Mouse (Mus musculus) forebrain, embryonic 12.5 days (tissue): ENCODE results near the gene Stox1. TPM values are rescaled to one million over a fixed set of nuclear protein-coding genes. Genes with fewer than 3 reads are reported as not detected.

Experiments
- ATAC-seq: fragments of 200-750 bp; cut with Nextera tagmentation; 2 replicates; pipeline ENCODE4 v1.8.0; 2017; ENCODE audit warnings: moderate TSS enrichment; ENCODE audit not compliant: low FRiP score
- H3K27ac ChIP-seq: fragments of 300-500 bp; sonication (generic); 2 replicates; pipeline ENCODE4 v1.5.1; 2016; ENCODE audit warnings: mild to moderate bottlenecking
- H3K27me3 ChIP-seq: fragments of 300-500 bp; sonication (generic); 2 replicates; pipeline ENCODE4 v1.6.1; 2016; ENCODE audit warnings: mild to moderate bottlenecking
- H3K36me3 ChIP-seq: fragments of 300-500 bp; sonication (generic); replicated peaks from 2 replicates; pipeline ENCODE4 v1.6.1; 2016; ENCODE audit warnings: mild to moderate bottlenecking
- H3K4me1 ChIP-seq: fragments of 300-500 bp; sonication (generic); 2 replicates; pipeline ENCODE4 v1.6.1; 2016
- H3K4me2 ChIP-seq: fragments of 300-500 bp; sonication (generic); 2 replicates; pipeline ENCODE4 v1.6.1; 2016; ENCODE audit warnings: mild to moderate bottlenecking, moderate library complexity
- H3K4me3 ChIP-seq: fragments of 300-500 bp; sonication (generic); replicated peaks from 2 replicates; pipeline ENCODE4 v1.5.1; 2016; ENCODE audit warnings: mild to moderate bottlenecking
- H3K9ac ChIP-seq: fragments of 300-500 bp; sonication (generic); 2 replicates; pipeline ENCODE4 v1.6.1; 2016; ENCODE audit warnings: mild to moderate bottlenecking
- H3K9me3 ChIP-seq: fragments of 300-500 bp; sonication (generic); 2 replicates; pipeline ENCODE4 v1.6.1; 2016
- WGBS: fragments of 180-500 bp; shearing (Covaris S2); methylation state at CpG from one replicate; pipeline ENCODE4 v1.1.7; 2016; 5-methylcytosine and 5-hydroxymethylcytosine counted together
- polyA plus RNA-seq: library from polyadenylated mRNA; unstranded; fragments of >200 nt; fragmentation: Nextera tagmentation; extraction: Ambion mirVana; gene quantifications from 2 replicates; pipeline ENCODE4 v1.2.1, GENCODE M21; 2016

Gene Stox1
- polyA plus RNA-seq, 1 experiment from 2014 or later: 5.0 TPM

- Histone ChIP-seq H3K4me3 (no peak overlapping the region), H3K4me2 (no peak overlapping the region), H3K4me1 (peaks cover 10% of the 10 kb centered on the region), H3K9me3 (no peaks in the 10 kb centered on the region), H3K27me3 (peaks cover 18% of the 10 kb centered on the region), H3K36me3 (no peaks in the 10 kb centered on the region), H3K9ac (no peak overlapping the region), H3K27ac (no peak overlapping the region)
- WGBS: 74% methylated on average over 3 of the region's 3 CpGs
- no peak for ATAC-seq
Observed at GRCm38 (mm10) chr10:62692244-62692643, 33.7 kb downstream of the Stox1 start.

DNA sequence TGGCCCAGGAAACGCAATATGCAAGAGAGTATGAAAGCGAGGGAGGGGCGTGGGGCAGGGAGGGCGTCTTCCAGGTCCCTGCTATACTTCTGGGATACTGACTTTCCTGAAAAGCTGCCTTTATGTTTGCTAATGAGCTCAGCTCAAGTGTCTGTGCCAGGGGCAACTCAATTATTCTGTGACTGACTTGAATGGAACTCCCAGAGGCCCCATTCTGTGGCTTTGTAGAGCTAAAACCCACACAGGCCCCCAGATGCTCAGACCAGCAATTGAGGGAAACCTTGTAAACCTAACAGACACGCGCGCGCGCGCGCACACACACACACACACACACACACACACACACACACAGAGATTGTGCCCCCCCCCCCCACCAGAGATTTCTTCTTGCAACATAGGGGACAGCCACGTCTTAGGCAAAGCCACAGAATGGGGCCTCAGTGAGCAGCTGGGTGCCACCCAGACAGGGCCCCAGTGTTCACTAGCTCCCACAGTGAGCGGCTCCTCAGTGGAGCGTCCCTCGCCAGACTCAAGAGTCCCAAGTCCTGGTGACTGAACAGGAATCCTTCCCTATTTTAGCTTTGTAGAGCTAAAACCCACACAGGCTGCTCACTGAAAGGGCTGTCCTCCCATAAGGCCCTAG lies 38.8 kb downstream of the Stox1 start:
- Histone ChIP-seq H3K4me2 (peak overlapping the region; percentile 44), H3K27me3 (peaks cover 58% of the 10 kb centered on the region), H3K9me3 (no peaks in the 10 kb centered on the region), H3K9ac (no peak overlapping the region; the same call in 1 of the 2 replicates), H3K27ac (peak overlapping the region; percentile 66), H3K4me3 (no peak overlapping the region), H3K4me1 (peaks cover 27% of the 10 kb centered on the region), H3K36me3 (no peaks in the 10 kb centered on the region)
- ATAC-seq: peak; percentile 85
- 9% methylated on average over 15 of the region's 15 CpGs for WGBS

DNA sequence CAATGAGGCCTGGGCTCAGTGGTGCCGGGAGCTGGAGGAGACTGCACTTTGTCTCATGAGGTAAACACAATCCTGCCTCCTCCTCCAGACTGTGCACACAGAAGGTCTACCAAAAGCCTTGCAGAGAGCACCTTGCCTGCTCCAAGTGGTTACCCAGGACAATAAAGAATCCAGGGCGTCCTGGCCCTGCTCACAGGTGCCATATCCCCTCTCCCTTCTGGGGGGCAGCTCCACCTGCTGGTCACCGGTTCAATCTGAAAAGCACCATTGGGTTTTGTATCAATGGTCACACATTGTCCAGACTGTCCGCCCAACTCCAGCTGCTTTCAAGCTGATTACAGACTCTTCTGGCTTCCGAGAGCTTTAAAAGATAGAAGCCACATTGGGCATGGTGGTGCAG lies 42.9 kb downstream of the Stox1 start:
- no peak for ATAC-seq
- H3K9ac ChIP-seq: no peak overlapping the region
- H3K27ac ChIP-seq: no peak overlapping the region
- H3K9me3 ChIP-seq: peaks cover 9% of the 10 kb centered on the region; the same call in 1 of the 2 replicates
- H3K27me3 ChIP-seq: peaks cover 45% of the 10 kb centered on the region
- no peak overlapping the region for H3K4me2 ChIP-seq
- WGBS: 55% methylated on average over 5 of the region's 5 CpGs
- no peaks in the 10 kb centered on the region for H3K36me3 ChIP-seq
- H3K4me3 ChIP-seq: no peak overlapping the region
- H3K4me1 ChIP-seq: peaks cover 25% of the 10 kb centered on the region

DNA sequence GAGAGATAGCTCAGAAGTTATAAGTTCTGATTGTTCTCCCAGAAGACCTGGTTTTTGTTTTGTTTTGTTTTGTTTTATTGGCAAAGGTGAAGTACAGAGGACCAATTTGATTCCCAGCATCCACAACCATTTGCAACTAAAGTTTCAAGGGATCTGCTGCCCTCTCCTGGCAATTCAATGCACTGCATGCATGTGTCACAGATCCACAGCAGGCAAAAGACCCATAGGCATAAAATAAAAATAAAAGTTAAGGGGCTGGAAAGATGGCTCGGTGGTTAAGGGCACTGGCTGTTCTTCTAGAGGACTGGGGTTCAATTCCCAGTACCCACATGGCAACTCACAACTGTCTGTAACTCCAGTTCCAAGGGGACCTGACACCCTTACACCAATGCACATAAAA lies 46.1 kb downstream of the Stox1 start:
- 83% methylated on average over 1 of the region's 1 CpGs for WGBS
- ATAC-seq: no peak
- H3K27ac ChIP-seq: no peak overlapping the region
- no peak overlapping the region for H3K4me2 ChIP-seq
- H3K9ac ChIP-seq: no peak overlapping the region
- H3K36me3 ChIP-seq: no peaks in the 10 kb centered on the region
- no peak overlapping the region for H3K4me3 ChIP-seq
- H3K9me3 ChIP-seq: peaks cover 9% of the 10 kb centered on the region; the same call in 1 of the 2 replicates
- no peaks in the 10 kb centered on the region for H3K4me1 ChIP-seq
- peaks cover 25% of the 10 kb centered on the region for H3K27me3 ChIP-seq

- Histone ChIP-seq H3K4me3 (no peak overlapping the region), H3K4me2 (no peak overlapping the region), H3K36me3 (no peaks in the 10 kb centered on the region), H3K27me3 (peaks cover 1% of the 10 kb centered on the region; the same call in 1 of the 2 replicates), H3K27ac (no peak overlapping the region), H3K9me3 (peaks cover 9% of the 10 kb centered on the region; the same call in 1 of the 2 replicates), H3K9ac (no peak overlapping the region), H3K4me1 (0 out of 2 replicates have a peak, but pooled peaks cover 6% of the 10 kb centered on the region)
- WGBS: 73% methylated on average over 5 of the region's 5 CpGs
- ATAC-seq: no peak
Observed at GRCm38 (mm10) chr10:62677329-62677728, 48.6 kb downstream of the Stox1 start.

DNA sequence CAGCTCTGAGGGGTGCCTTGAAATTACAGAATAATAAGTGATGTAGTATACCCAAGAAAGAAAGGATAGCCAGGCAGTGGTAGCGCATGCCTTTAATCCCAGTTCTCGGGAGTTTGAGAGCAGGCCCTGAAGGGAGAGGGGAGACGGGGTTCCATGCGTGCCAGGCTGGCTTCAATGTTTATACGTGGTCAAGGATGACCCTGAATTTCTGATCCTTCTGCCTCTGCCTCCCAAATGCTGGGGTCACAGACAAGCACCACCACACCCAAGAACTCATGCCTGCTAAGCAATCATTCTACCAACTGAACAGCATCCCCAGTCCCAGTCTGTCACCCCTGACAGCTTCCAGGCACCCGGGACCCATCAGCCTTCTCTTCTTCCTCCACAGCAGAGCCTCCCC lies 49.7 kb downstream of the Stox1 start:
- H3K36me3 ChIP-seq: no peaks in the 10 kb centered on the region
- WGBS: 92% methylated on average over 6 of the region's 6 CpGs
- no peak overlapping the region for H3K4me3 ChIP-seq

GRCm38 (mm10) chr10:62672359-62672758 lies 53.6 kb downstream of the Stox1 start:
- Histone ChIP-seq H3K4me2 (no peak overlapping the region), H3K27ac (no peak overlapping the region), H3K9ac (no peak overlapping the region), H3K4me1 (0 out of 2 replicates have a peak, but pooled peaks cover 6% of the 10 kb centered on the region), H3K27me3 (no peaks in the 10 kb centered on the region; the same call in 1 of the 2 replicates), H3K9me3 (no peaks in the 10 kb centered on the region), H3K4me3 (no peak overlapping the region), H3K36me3 (no peaks in the 10 kb centered on the region)
- 94% methylated on average over 2 of the region's 2 CpGs for WGBS
- no peak for ATAC-seq

More for the DNA sequence above, 49.7 kb downstream of the Stox1 start:
- Histone ChIP-seq H3K4me1 (0 out of 2 replicates have a peak, but pooled peaks cover 6% of the 10 kb centered on the region), H3K27me3 (no peaks in the 10 kb centered on the region; the same call in 1 of the 2 replicates), H3K27ac (no peak overlapping the region), H3K9me3 (peaks cover 9% of the 10 kb centered on the region; the same call in 1 of the 2 replicates), H3K4me2 (no peak overlapping the region), H3K9ac (no peak overlapping the region)
- ATAC-seq: no peak

GRCm38 (mm10) chr10:62669245-62669644 lies 56.7 kb downstream of the Stox1 start:
- Histone ChIP-seq H3K4me1 (0 out of 2 replicates have a peak, but pooled peaks cover under 1% of the 10 kb centered on the region), H3K4me3 (no peak overlapping the region), H3K27ac (no peak overlapping the region), H3K36me3 (no peaks in the 10 kb centered on the region), H3K4me2 (no peak overlapping the region), H3K9ac (no peak overlapping the region), H3K9me3 (no peaks in the 10 kb centered on the region), H3K27me3 (peaks cover 2% of the 10 kb centered on the region; the same call in 1 of the 2 replicates)
- no peak for ATAC-seq
- 84% methylated on average over 14 of the region's 14 CpGs for WGBS

DNA sequence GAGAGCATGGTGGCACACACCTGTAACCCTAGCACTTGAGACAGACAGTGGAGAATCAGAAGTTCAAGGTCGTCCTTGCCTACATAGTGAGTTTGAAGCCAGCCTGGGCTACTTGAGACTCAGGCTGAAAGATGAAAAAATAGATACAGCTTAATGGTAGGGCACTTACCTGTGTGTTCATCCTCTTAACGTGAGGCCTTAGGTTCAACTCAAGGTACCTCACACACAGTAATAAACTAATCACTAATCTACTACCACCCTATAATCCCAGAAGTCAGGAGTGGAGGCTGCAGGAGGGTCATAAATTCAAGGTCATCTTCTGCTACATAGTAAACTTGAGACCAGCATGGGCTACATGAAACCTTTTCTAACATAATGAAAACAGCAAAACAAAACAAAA lies 57.5 kb downstream of the Stox1 start:
- peaks cover 7% of the 10 kb centered on the region; the same call in 1 of the 2 replicates for H3K27me3 ChIP-seq
- H3K4me2 ChIP-seq: no peak overlapping the region
- H3K27ac ChIP-seq: no peak overlapping the region
- H3K9ac ChIP-seq: no peak overlapping the region
- no peaks in the 10 kb centered on the region for H3K9me3 ChIP-seq
- no peak overlapping the region for H3K4me3 ChIP-seq
- no peaks in the 10 kb centered on the region for H3K4me1 ChIP-seq
- no peaks in the 10 kb centered on the region for H3K36me3 ChIP-seq
- ATAC-seq: no peak
- 79% methylated on average over 2 of the region's 2 CpGs for WGBS

DNA sequence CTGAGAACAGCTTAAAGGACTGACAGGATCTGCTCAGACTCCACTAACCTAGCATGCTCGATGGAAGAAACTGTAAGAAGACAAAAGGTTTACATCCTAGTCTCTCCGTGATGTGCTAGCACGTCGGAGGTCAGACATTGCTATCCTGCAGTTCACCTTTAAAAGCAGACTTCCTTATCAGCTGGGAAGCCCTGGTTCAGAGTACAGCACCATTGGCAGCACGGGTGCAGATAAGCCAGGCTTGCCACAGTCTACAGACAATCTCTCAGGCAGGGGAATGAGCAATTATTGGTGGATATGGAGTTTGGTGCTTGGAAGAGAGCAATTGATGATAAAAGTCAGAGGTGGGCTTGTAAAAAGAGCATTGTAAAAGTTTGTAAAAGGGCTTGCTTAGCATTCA lies 57.9 kb downstream of the Stox1 start:
- ATAC-seq: no peak
- H3K36me3 ChIP-seq: no peaks in the 10 kb centered on the region
- 88% methylated on average over 5 of the region's 5 CpGs for WGBS

DNA sequence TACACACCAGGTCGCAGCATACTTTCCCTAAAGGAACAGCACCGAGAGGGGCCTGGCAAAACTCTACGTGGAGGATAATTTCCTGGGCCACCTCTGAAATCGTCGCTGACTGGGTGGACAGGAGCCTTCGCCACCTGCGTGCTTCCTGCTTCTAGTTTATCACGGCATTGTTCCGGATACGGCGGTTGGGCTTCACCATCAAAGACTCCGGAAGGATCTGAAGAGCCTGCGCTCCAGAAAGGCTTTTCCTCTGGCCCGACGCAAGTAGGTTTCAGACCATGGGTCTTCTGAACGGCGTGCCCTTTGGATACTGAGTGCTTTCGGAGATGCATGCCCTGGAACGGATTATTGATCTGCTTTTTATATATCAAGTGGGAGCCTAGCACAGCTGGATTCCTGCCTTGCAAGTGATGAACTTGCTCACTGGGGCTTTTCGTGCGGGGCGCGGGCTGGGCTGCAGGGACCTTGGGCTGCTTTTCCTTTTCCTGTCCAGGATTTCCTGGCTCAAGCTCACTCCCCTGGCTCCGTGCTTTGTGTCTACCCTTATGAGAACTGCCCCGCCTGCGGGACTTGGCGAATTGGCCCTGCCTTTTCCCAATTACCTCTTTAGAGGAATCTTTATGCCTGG lies 60.9 kb downstream of the Stox1 start:
- Histone ChIP-seq H3K9ac (no peak overlapping the region), H3K9me3 (no peaks in the 10 kb centered on the region), H3K4me2 (no peak overlapping the region), H3K27ac (no peak overlapping the region), H3K4me1 (no peaks in the 10 kb centered on the region), H3K4me3 (no peak overlapping the region), H3K36me3 (no peaks in the 10 kb centered on the region), H3K27me3 (peaks cover 7% of the 10 kb centered on the region; the same call in 1 of the 2 replicates)
- 70% methylated on average over 27 of the region's 27 CpGs for WGBS
- ATAC-seq: no peak

More for the DNA sequence above, 57.9 kb downstream of the Stox1 start:
- Histone ChIP-seq H3K9ac (no peak overlapping the region), H3K27ac (no peak overlapping the region), H3K4me3 (no peak overlapping the region), H3K4me2 (no peak overlapping the region), H3K27me3 (peaks cover 7% of the 10 kb centered on the region; the same call in 1 of the 2 replicates), H3K4me1 (no peaks in the 10 kb centered on the region), H3K9me3 (no peaks in the 10 kb centered on the region)

- 86% methylated on average over 10 of the region's 10 CpGs for WGBS
- no peak overlapping the region for H3K4me2 ChIP-seq
- no peaks in the 10 kb centered on the region for H3K9me3 ChIP-seq
- H3K36me3 ChIP-seq: no peaks in the 10 kb centered on the region
- no peak overlapping the region for H3K9ac ChIP-seq
- no peak overlapping the region for H3K4me3 ChIP-seq
- H3K27me3 ChIP-seq: peaks cover 7% of the 10 kb centered on the region; the same call in 1 of the 2 replicates
- no peak for ATAC-seq
- H3K27ac ChIP-seq: no peak overlapping the region
- H3K4me1 ChIP-seq: no peaks in the 10 kb centered on the region
Observed at GRCm38 (mm10) chr10:62664171-62664570, 61.8 kb downstream of the Stox1 start.
